Mouse (Mus musculus) heart, postnatal 36 days (tissue): ENCODE data around the gene Wdr18. TPM values are rescaled to one million over a fixed set of nuclear protein-coding genes. Genes with fewer than 3 reads are reported as not detected.

Source experiments
- DNase-seq, 2 experiments: peaks; one replicate each; pipeline ENCODE4 v3.0.0; 2021 to 2022
- intact Hi-C: fragments of 180-260 bp; cut with DNase I; formaldehyde crosslinking; loops from one replicate; pipeline ENCODE4 v1.15.1; 2025
- total RNA-seq, 2 experiments: library from RNA; stranded (reverse); gene quantifications; 2 replicates each; pipeline ENCODE4 v1.2.3; 2021

Gene Wdr18
- total RNA-seq, 2 experiments from 2014 or later: 25.6 to 28.8 TPM

GRCm38 (mm10) chr10:79926491-79927323 lies 33.2 kb upstream of the Wdr18 start, which contains the start of gene Arid3a:
TSS of gene Arid3a (plus strand) at chr10:79927043.
- intact Hi-C loops: no loop called here
- DNase-seq: peak; percentile 91 to 92

- intact Hi-C loops: no loop called here
- peak; percentile 52 to 72 for DNase-seq
Measured at GRCm38 (mm10) chr10:79927324-79928029, 32.5 kb upstream of the Wdr18 start.

- intact Hi-C loops: no loop called here
- peak in 1 of 2 experiments; percentile 40 for DNase-seq
Measured at GRCm38 (mm10) chr10:79928030-79928694, 31.8 kb upstream of the Wdr18 start.

- DNase-seq: no peak
- intact Hi-C loops: no loop called here
Measured at GRCm38 (mm10) chr10:79928907-79929701, 30.8 kb upstream of the Wdr18 start.

- no peak for DNase-seq
- intact Hi-C loops: no loop called here
Measured at GRCm38 (mm10) chr10:79929967-79930825, 29.8 kb upstream of the Wdr18 start.

GRCm38 (mm10) chr10:79930826-79931186 lies 29.1 kb upstream of the Wdr18 start:
- intact Hi-C loops: no loop called here
- no peak for DNase-seq

- no peak for DNase-seq
- intact Hi-C loops: no loop called here
Measured at GRCm38 (mm10) chr10:79931797-79932196, 28.2 kb upstream of the Wdr18 start.

GRCm38 (mm10) chr10:79932736-79933135 lies 27.2 kb upstream of the Wdr18 start:
- intact Hi-C loops: no loop called here
- DNase-seq: peak; percentile 71 to 75

- intact Hi-C loops: no loop called here
- DNase-seq: peak; percentile 27 to 41
Measured at GRCm38 (mm10) chr10:79933145-79933679, 26.7 kb upstream of the Wdr18 start.

- intact Hi-C loops: no loop called here
- no peak for DNase-seq
Measured at GRCm38 (mm10) chr10:79933861-79934260, 26.1 kb upstream of the Wdr18 start.

- intact Hi-C loops: no loop called here
- DNase-seq: peak; percentile 89 to 91
Measured at GRCm38 (mm10) chr10:79934272-79934721, 25.7 kb upstream of the Wdr18 start.

- intact Hi-C loops: no loop called here
- DNase-seq: no peak
Measured at GRCm38 (mm10) chr10:79934794-79935569, 25.0 kb upstream of the Wdr18 start.

- intact Hi-C loops: no loop called here
- no peak for DNase-seq
Measured at GRCm38 (mm10) chr10:79936284-79936910, 23.6 kb upstream of the Wdr18 start.

- DNase-seq: peak; percentile 79 to 84
- intact Hi-C loops: no loop called here
Measured at GRCm38 (mm10) chr10:79936911-79937441, 23.0 kb upstream of the Wdr18 start.

GRCm38 (mm10) chr10:79937775-79938526 lies 22.0 kb upstream of the Wdr18 start:
- no peak for DNase-seq
- intact Hi-C loops: no loop called here

- intact Hi-C loops: no loop called here
- peak in 1 of 2 experiments; percentile 29 for DNase-seq
Measured at GRCm38 (mm10) chr10:79940749-79941148, 19.2 kb upstream of the Wdr18 start.

- DNase-seq: no peak
- intact Hi-C loops: no loop called here
Measured at GRCm38 (mm10) chr10:79942988-79943387, 17.0 kb upstream of the Wdr18 start.
